Mouse (Mus musculus) c-Kit-positive CD71-positive TER-119-positive erythroid progenitor cells, embryonic 14.5 days (primary cell): ENCODE data around the gene Tmem92.
A peak's percentile ranks its signal among the peaks of the same experiment; 100 is the strongest.
"Not testable (repeated sequence)": the region's sequence is repeated elsewhere in the genome, so short reads cannot be mapped to it uniquely, and the experiment has no call there.

Source experiments
- DNase-seq: peaks from one replicate; pipeline ENCODE4 v3.0.0-alpha.2; 2013; ENCODE audit warnings: low spot score

Tmem92 gene

GRCm38 (mm10) chr11:94782603-94783002 is at the start of gene Tmem92:
Gene Tmem92, minus strand, starts transcription at chr11:94782703.
- DNase-seq: no peak

GRCm38 (mm10) chr11:94828966-94829365 is 46.5 kb upstream of the Tmem92 start:
- DNase-seq: no peak

- not testable (repeated sequence) for DNase-seq
These were observed 36.9 kb upstream of the Tmem92 start for GRCm38 (mm10) chr11:94819427-94819826.

GRCm38 (mm10) chr11:94818946-94819345 is 36.4 kb upstream of the Tmem92 start:
- not testable (repeated sequence) for DNase-seq

- DNase-seq: not testable (repeated sequence)
These were observed 29.0 kb upstream of the Tmem92 start for GRCm38 (mm10) chr11:94811537-94811936.

- DNase-seq: no peak
These were observed 9.2 kb upstream of the Tmem92 start for GRCm38 (mm10) chr11:94791700-94792099.

GRCm38 (mm10) chr11:94785247-94785646 is 2.7 kb upstream of the Tmem92 start:
- peak; percentile 14 for DNase-seq

GRCm38 (mm10) chr11:94774887-94775497 is 7.5 kb downstream of the Tmem92 start:
- no peak for DNase-seq

- DNase-seq: no peak
These were observed 8.7 kb downstream of the Tmem92 start for GRCm38 (mm10) chr11:94773851-94774250.

GRCm38 (mm10) chr11:94772363-94773055 is 10.0 kb downstream of the Tmem92 start:
- no peak for DNase-seq

GRCm38 (mm10) chr11:94767241-94767640 is 15.3 kb downstream of the Tmem92 start:
- no peak for DNase-seq

GRCm38 (mm10) chr11:94762775-94763174 is 19.7 kb downstream of the Tmem92 start:
- DNase-seq: no peak

- no peak for DNase-seq
These were observed 20.2 kb downstream of the Tmem92 start for GRCm38 (mm10) chr11:94762281-94762680.

GRCm38 (mm10) chr11:94760799-94761198 is 21.7 kb downstream of the Tmem92 start:
- no peak for DNase-seq

GRCm38 (mm10) chr11:94760364-94760763 is 22.1 kb downstream of the Tmem92 start:
- no peak for DNase-seq

GRCm38 (mm10) chr11:94759916-94760315 is 22.6 kb downstream of the Tmem92 start:
- DNase-seq: no peak

GRCm38 (mm10) chr11:94752946-94753713 is 29.4 kb downstream of the Tmem92 start:
- DNase-seq: no peak

- DNase-seq: no peak
These were observed 40.7 kb downstream of the Tmem92 start, which contains the start of gene Cdc34b for GRCm38 (mm10) chr11:94741732-94742272. Gene Cdc34b, plus strand, starts transcription at chr11:94741782.

GRCm38 (mm10) chr11:94735746-94736145 is 46.8 kb downstream of the Tmem92 start:
- no peak for DNase-seq

- peak; percentile 37 for DNase-seq
These were observed 49.7 kb downstream of the Tmem92 start for GRCm38 (mm10) chr11:94732773-94733172.

- no peak for DNase-seq
These were observed 51.3 kb downstream of the Tmem92 start for GRCm38 (mm10) chr11:94731229-94731628.

GRCm38 (mm10) chr11:94730261-94730660 is 52.2 kb downstream of the Tmem92 start:
- peak; percentile 25 for DNase-seq

GRCm38 (mm10) chr11:94729565-94729964 is 52.9 kb downstream of the Tmem92 start:
- no peak for DNase-seq
